Mouse (Mus musculus): ENCODE results near the gene Esr1.

DNA sequence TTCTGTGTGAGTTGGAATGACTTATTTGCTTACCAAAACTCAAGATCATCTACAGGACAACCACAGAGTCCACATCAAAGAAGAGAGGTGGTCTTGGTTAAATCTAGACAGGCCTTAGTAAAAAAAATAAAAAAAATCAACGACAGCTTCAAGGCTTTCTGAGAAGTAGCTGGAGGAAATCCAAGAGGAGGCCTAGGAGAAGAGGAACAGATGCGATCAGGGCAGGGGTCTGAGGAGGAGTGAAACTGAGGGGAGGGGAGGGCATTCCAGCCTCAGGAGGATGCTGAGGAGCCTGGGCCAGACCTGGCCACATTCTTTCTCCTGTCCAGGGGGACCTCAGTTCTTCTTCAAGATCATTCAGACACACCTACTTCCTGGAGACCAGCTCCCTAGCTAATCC, 360.6 kb downstream of the Esr1 start:
- no peak for TF ChIP-seq CTCF (IDR thresholded peaks at IDR 0.05; ENCODE audit: control insufficient read depth, insufficient read depth, low read length)
- no peak for TF ChIP-seq POLR2A (IDR thresholded peaks at IDR 0.05; ENCODE audit: borderline replicate concordance, control insufficient read depth, low read depth, low read length)

Measured in bone marrow, adult 2 months (tissue).